Mouse (Mus musculus): ENCODE results near the gene Ccne1.

GRCm38 (mm10) chr7:38151706-38152312 lies 44.5 kb upstream of the Ccne1 start:
- TF ChIP-seq CHD1 (IDR thresholded peaks at IDR 0.05; ENCODE audit: low read depth, low read length): no peak
- TF ChIP-seq CTCF (conservative IDR thresholded peaks at IDR 0.05 in 1 of 2, IDR thresholded peaks at IDR 0.05 in 1 of 2; ENCODE audit: low read depth in 2 of 2, low read length in 2 of 2): peak in 1 of 2 experiments; percentile 25; a peak in 1 of 4 replicates
- no peak for TF ChIP-seq POLR2A (IDR thresholded peaks at IDR 0.05; ENCODE audit: low read depth, low read length)
- TF ChIP-seq ZNF384 (IDR thresholded peaks at IDR 0.05; ENCODE audit: low read depth, low read length): no peak
- TF ChIP-seq SMC3 (IDR thresholded peaks at IDR 0.05; ENCODE audit: low read depth, low read length): peak; percentile 13; the same call in 1 of the 2 replicates
- TF ChIP-seq ZKSCAN1 (IDR thresholded peaks at IDR 0.05; ENCODE audit: borderline replicate concordance, low read depth, low read length): no peak
- no peak for TF ChIP-seq MXI1 (IDR thresholded peaks at IDR 0.05; ENCODE audit: low read depth, low read length)
- TF ChIP-seq ZMIZ1 (IDR thresholded peaks at IDR 0.05; ENCODE audit: low read depth, low read length): no peak
- no peak for TF ChIP-seq MYC (IDR thresholded peaks at IDR 0.05; ENCODE audit: low read depth, low read length)
- no peak for TF ChIP-seq CHD2 (IDR thresholded peaks at IDR 0.05; ENCODE audit: low read length)
